Mouse (Mus musculus) heart, embryonic 12.5 days (tissue): ENCODE measurements around the gene Zc3h12d. TPM values are rescaled to one million over a fixed set of nuclear protein-coding genes. Genes with fewer than 3 reads are reported as not detected.

Experiments used
- ATAC-seq: fragments of 200-750 bp; cut with Nextera tagmentation; 2 replicates; pipeline ENCODE4 v1.8.0; 2017; ENCODE audit warnings: moderate TSS enrichment, moderate library complexity; ENCODE audit not compliant: insufficient number of reproducible peaks, low FRiP score
- H3K27ac ChIP-seq: fragments of 300-500 bp; sonication (generic); 2 replicates; pipeline ENCODE4 v1.5.1; 2016; ENCODE audit warnings: mild to moderate bottlenecking, moderate library complexity; ENCODE audit not compliant: poor library complexity, severe bottlenecking
- H3K27me3 ChIP-seq: fragments of 300-500 bp; sonication (generic); replicated peaks from 2 replicates; pipeline ENCODE4 v1.6.1; 2016; ENCODE audit warnings: mild to moderate bottlenecking, moderate library complexity
- H3K36me3 ChIP-seq: fragments of 300-500 bp; sonication (generic); 2 replicates; pipeline ENCODE4 v1.6.1; 2016; ENCODE audit warnings: mild to moderate bottlenecking, moderate library complexity
- H3K4me1 ChIP-seq: fragments of 300-500 bp; sonication (generic); replicated peaks from 2 replicates; pipeline ENCODE4 v1.6.1; 2016; ENCODE audit warnings: mild to moderate bottlenecking
- H3K4me2 ChIP-seq: fragments of 300-500 bp; sonication (generic); 2 replicates; pipeline ENCODE4 v1.6.1; 2016; ENCODE audit warnings: mild to moderate bottlenecking, moderate library complexity
- H3K4me3 ChIP-seq: fragments of 300-500 bp; sonication (generic); 2 replicates; pipeline ENCODE4 v1.5.1; 2016; ENCODE audit warnings: mild to moderate bottlenecking
- H3K9ac ChIP-seq: fragments of 300-500 bp; sonication (generic); 2 replicates; pipeline ENCODE4 v1.6.1; 2016; ENCODE audit warnings: mild to moderate bottlenecking, moderate library complexity
- H3K9me3 ChIP-seq: fragments of 300-500 bp; sonication (generic); replicated peaks from 2 replicates; pipeline ENCODE4 v1.6.1; 2016; ENCODE audit warnings: mild to moderate bottlenecking, moderate library complexity
- WGBS: fragments of 180-500 bp; shearing (Covaris S2); methylation state at CpG from one replicate; pipeline ENCODE4 v1.1.7; 2016; 5-methylcytosine and 5-hydroxymethylcytosine counted together
- polyA plus RNA-seq: library from polyadenylated mRNA; unstranded; fragments of >200 nt; fragmentation: Nextera tagmentation; extraction: Ambion mirVana; gene quantifications from 2 replicates; pipeline ENCODE4 v1.2.1, GENCODE M21; 2016

Gene Zc3h12d
- polyA plus RNA-seq, 1 experiment from 2014 or later, result 0.22 TPM

- Histone ChIP-seq H3K4me1 (peaks cover 16% of the 10 kb centered on the region), H3K36me3 (no peaks in the 10 kb centered on the region), H3K4me2 (no peak overlapping the region), H3K4me3 (no peak overlapping the region), H3K27me3 (0 out of 2 replicates have a peak, but pooled peaks cover 3% of the 10 kb centered on the region), H3K9ac (no peak overlapping the region), H3K9me3 (no peaks in the 10 kb centered on the region), H3K27ac (no peak overlapping the region)
- no peak for ATAC-seq
- WGBS, result 83% methylated on average over 22 of the region's 22 CpGs
These were observed 7.5 kb downstream of the Zc3h12d start for GRCm38 (mm10) chr10:7839551-7840352.

DNA sequence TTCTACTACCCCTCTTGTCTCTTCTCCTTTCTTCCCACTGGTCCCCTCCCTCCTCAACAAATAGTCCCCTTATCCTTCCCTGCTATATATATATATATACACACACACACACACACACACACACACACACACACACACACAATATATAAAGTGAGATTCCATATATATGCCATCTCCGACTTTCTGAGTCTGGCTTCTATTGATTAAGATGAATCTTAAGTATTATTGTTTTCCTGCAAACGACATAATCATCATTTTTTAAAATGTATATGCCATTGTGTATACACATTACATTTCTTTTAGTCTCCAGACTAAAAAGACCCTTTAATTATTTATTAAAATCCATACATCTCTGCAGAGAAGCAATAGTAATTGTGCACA lies 8.1 kb downstream of the Zc3h12d start:
- Histone ChIP-seq H3K36me3 (no peaks in the 10 kb centered on the region), H3K27ac (no peak overlapping the region), H3K4me2 (no peak overlapping the region), H3K27me3 (0 out of 2 replicates have a peak, but pooled peaks cover 3% of the 10 kb centered on the region), H3K9me3 (no peaks in the 10 kb centered on the region), H3K4me3 (no peak overlapping the region), H3K9ac (no peak overlapping the region), H3K4me1 (peaks cover 16% of the 10 kb centered on the region)
- 76% methylated on average over 2 of the region's 2 CpGs for WGBS
- no peak for ATAC-seq

DNA sequence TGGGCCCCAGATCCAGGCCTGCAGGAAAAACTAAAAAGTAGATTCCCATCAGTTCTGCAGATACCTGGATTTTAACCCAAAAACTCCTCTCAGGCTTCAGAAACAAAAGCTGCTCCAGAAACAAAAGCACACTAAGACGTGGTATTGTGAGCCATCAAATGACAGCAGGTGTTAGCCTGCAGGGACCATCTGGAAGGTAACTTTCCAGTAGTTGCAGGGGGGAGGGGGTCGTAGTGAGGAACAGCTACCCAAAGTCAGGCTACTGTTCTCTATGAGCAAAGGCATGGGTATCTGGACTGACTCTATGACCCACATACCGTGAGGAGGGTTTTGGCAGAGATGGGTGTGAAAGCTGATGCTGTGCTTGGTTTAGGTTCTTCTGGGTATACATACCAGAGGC lies 8.5 kb downstream of the Zc3h12d start:
- 0 out of 2 replicates have a peak, but pooled peaks cover 3% of the 10 kb centered on the region for H3K27me3 ChIP-seq
- no peaks in the 10 kb centered on the region for H3K36me3 ChIP-seq
- H3K4me3 ChIP-seq, result no peak overlapping the region
- peaks cover 16% of the 10 kb centered on the region for H3K4me1 ChIP-seq
- H3K27ac ChIP-seq, result peak overlapping the region; percentile 77; the same call in 1 of the 2 replicates
- H3K9me3 ChIP-seq, result no peaks in the 10 kb centered on the region
- 69% methylated on average over 3 of the region's 3 CpGs for WGBS
- no peak overlapping the region for H3K4me2 ChIP-seq
- ATAC-seq, result no peak
- no peak overlapping the region for H3K9ac ChIP-seq

GRCm38 (mm10) chr10:7841571-7842080 lies 9.4 kb downstream of the Zc3h12d start:
- 0 out of 2 replicates have a peak, but pooled peaks cover 3% of the 10 kb centered on the region for H3K27me3 ChIP-seq
- H3K36me3 ChIP-seq, result no peaks in the 10 kb centered on the region
- peak overlapping the region; percentile 15; the same call in 1 of the 2 replicates for H3K4me3 ChIP-seq
- H3K4me1 ChIP-seq, result peaks cover 16% of the 10 kb centered on the region
- H3K9ac ChIP-seq, result 0 out of 2 replicates have a peak overlapping the region, but pooled peaks have one; percentile 44
- H3K27ac ChIP-seq, result peak overlapping the region; percentile 77
- WGBS, result 15% methylated on average over 14 of the region's 14 CpGs
- H3K4me2 ChIP-seq, result peak overlapping the region; percentile 56
- ATAC-seq, result peak; percentile 48; the same call in 1 of the 2 replicates
- no peaks in the 10 kb centered on the region for H3K9me3 ChIP-seq

DNA sequence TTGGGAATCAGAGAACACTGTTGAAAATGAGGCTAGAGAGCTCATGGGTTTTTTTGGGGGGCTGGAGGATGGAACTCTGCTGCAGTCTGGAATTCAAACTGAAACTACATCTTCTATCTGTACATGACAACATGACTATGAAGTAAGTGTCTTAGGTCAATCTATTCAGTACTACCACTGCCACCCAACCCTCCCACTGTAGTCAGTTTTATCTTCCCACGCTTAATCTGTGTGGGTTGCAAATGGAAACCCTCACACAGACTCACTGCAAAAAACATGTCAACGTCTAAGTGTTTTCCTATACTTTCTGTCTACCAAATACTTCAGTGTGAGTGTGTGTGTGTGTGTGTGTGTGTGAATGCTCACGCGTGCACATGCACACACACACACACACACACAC lies 10.9 kb downstream of the Zc3h12d start:
- 81% methylated on average over 4 of the region's 4 CpGs for WGBS
- H3K4me2 ChIP-seq, result no peak overlapping the region

GRCm38 (mm10) chr10:7844161-7844560 lies 11.9 kb downstream of the Zc3h12d start:
- Histone ChIP-seq H3K4me2 (no peak overlapping the region), H3K4me3 (no peak overlapping the region), H3K27me3 (0 out of 2 replicates have a peak, but pooled peaks cover 3% of the 10 kb centered on the region), H3K9me3 (no peaks in the 10 kb centered on the region), H3K36me3 (no peaks in the 10 kb centered on the region), H3K4me1 (peaks cover 16% of the 10 kb centered on the region), H3K9ac (no peak overlapping the region), H3K27ac (no peak overlapping the region)
- 68% methylated on average over 4 of the region's 4 CpGs for WGBS
- ATAC-seq, result no peak

More for the DNA sequence above, 10.9 kb downstream of the Zc3h12d start:
- no peak for ATAC-seq
- no peaks in the 10 kb centered on the region for H3K9me3 ChIP-seq
- H3K36me3 ChIP-seq, result no peaks in the 10 kb centered on the region
- H3K27me3 ChIP-seq, result 0 out of 2 replicates have a peak, but pooled peaks cover 3% of the 10 kb centered on the region
- no peak overlapping the region for H3K4me3 ChIP-seq
- peaks cover 16% of the 10 kb centered on the region for H3K4me1 ChIP-seq
- H3K9ac ChIP-seq, result no peak overlapping the region
- no peak overlapping the region for H3K27ac ChIP-seq

DNA sequence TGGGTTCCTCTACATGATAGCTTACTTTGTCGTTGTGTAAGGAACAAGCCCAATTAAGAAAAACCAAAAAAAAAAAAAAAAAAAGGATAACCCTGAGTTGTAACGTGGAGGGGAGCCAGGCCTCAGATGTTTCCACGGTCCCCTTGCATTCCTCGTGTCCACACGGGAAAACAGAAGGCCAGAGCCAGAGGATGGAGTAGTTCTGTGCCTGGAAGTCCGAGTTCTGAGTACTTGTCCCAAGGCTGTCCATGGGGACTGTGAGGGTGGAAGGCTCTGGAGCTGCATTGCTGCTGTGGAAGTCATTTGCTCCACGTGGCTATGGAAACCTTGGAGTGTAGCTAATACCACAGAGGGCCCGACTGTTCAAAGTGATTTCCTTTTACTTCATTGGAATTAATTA lies 12.9 kb downstream of the Zc3h12d start:
- Histone ChIP-seq H3K9me3 (no peaks in the 10 kb centered on the region), H3K4me2 (no peak overlapping the region), H3K36me3 (no peaks in the 10 kb centered on the region), H3K4me1 (peaks cover 16% of the 10 kb centered on the region), H3K4me3 (no peak overlapping the region), H3K27ac (no peak overlapping the region), H3K27me3 (0 out of 2 replicates have a peak, but pooled peaks cover 3% of the 10 kb centered on the region), H3K9ac (no peak overlapping the region)
- no peak for ATAC-seq
- 70% methylated on average over 8 of the region's 8 CpGs for WGBS

- no peak overlapping the region for H3K9ac ChIP-seq
- no peaks in the 10 kb centered on the region for H3K36me3 ChIP-seq
- H3K4me1 ChIP-seq, result peaks cover 12% of the 10 kb centered on the region
- no peak overlapping the region for H3K4me3 ChIP-seq
- H3K9me3 ChIP-seq, result no peaks in the 10 kb centered on the region
- H3K27ac ChIP-seq, result no peak overlapping the region
- no peak for ATAC-seq
- H3K4me2 ChIP-seq, result no peak overlapping the region
- 77% methylated on average over 4 of the region's 4 CpGs for WGBS
- 0 out of 2 replicates have a peak, but pooled peaks cover 3% of the 10 kb centered on the region for H3K27me3 ChIP-seq
These were observed 13.7 kb downstream of the Zc3h12d start for GRCm38 (mm10) chr10:7845991-7846390.

- Histone ChIP-seq H3K4me3 (no peak overlapping the region), H3K36me3 (no peaks in the 10 kb centered on the region), H3K27me3 (0 out of 2 replicates have a peak, but pooled peaks cover 3% of the 10 kb centered on the region), H3K9me3 (no peaks in the 10 kb centered on the region), H3K4me1 (peaks cover under 1% of the 10 kb centered on the region; the same call in 1 of the 2 replicates), H3K9ac (no peak overlapping the region), H3K27ac (no peak overlapping the region), H3K4me2 (no peak overlapping the region)
- 83% methylated on average over 2 of the region's 2 CpGs for WGBS
- no peak for ATAC-seq
These were observed 14.9 kb downstream of the Zc3h12d start for GRCm38 (mm10) chr10:7847166-7847605.

DNA sequence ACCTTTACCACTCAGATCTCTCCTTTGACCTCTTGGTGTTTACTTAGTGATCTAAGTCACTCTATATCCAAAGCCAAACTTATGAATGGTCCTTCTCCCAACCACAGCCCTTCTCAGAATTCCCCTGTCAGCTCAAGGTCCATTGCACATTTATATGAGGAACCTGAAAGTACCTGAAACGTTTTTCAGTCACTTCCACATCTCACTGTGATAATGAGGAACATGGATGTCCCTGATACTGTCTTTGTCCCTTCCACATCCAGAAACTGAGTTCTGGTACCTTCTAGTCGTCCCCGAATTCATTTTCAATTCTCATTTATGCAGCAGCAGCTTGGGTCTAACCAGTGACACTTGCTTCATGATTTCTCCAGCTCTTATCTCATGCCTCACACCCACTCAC lies 19.6 kb downstream of the Zc3h12d start:
- 62% methylated on average over 3 of the region's 3 CpGs for WGBS

DNA sequence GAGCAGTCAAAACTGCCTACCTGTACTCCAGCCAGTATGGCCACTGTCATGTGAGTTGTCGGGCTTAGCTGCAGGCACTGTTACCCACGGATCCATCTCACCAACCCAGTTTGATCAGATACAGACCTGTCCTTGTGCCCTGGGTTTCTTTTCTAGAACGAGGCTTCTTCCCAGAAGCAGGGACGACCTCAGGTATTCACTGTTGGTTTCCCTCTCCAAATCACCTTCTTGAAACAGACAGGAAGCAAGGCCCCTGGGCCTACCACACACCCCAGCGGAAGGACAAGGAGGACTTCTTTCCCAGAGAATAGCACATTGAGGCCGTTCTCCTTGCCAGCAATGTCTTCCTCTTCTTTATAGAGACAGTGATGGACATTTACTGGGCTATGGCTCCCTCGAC lies 28.2 kb downstream of the Zc3h12d start:
- WGBS, result 75% methylated on average over 7 of the region's 7 CpGs
- no peaks in the 10 kb centered on the region for H3K36me3 ChIP-seq

More for the DNA sequence above, 19.6 kb downstream of the Zc3h12d start:
- Histone ChIP-seq H3K9me3 (no peaks in the 10 kb centered on the region), H3K27ac (no peak overlapping the region), H3K4me2 (no peak overlapping the region), H3K27me3 (no peaks in the 10 kb centered on the region), H3K4me1 (no peaks in the 10 kb centered on the region), H3K4me3 (no peak overlapping the region), H3K36me3 (no peaks in the 10 kb centered on the region), H3K9ac (no peak overlapping the region)
- ATAC-seq, result no peak

More for the DNA sequence above, 28.2 kb downstream of the Zc3h12d start:
- H3K4me3 ChIP-seq, result no peak overlapping the region
- no peak overlapping the region for H3K4me2 ChIP-seq
- no peak overlapping the region for H3K27ac ChIP-seq
- no peak for ATAC-seq
- no peak overlapping the region for H3K9ac ChIP-seq
- no peaks in the 10 kb centered on the region for H3K9me3 ChIP-seq
- H3K4me1 ChIP-seq, result no peaks in the 10 kb centered on the region
- no peaks in the 10 kb centered on the region for H3K27me3 ChIP-seq
